Mouse (Mus musculus) thymus, adult 2 months (tissue): ENCODE measurements at regions not wholly inside any gene's neighbourhood (a gene's known extent, or its start where the extent isn't known, plus 50 kb on each side); places are given as distances from the start of the nearest gene placed in this dataset.

ENCODE experiments used
- DNase-seq: peaks from one replicate; pipeline ENCODE4 v3.0.0; 2021
- H3K27ac ChIP-seq: fragments of 200-500 bp; 2 replicates; pipeline ENCODE4 v1.5.1; 2012; ENCODE audit warnings: low read length, control low read depth; ENCODE audit not compliant: control insufficient read depth, insufficient read depth
- H3K27me3 ChIP-seq: fragments of 200-500 bp; 2 replicates; pipeline ENCODE4 v1.6.1; 2012; ENCODE audit warnings: mild to moderate bottlenecking, low read length, moderate library complexity, mixed read lengths; ENCODE audit not compliant: control insufficient read depth, insufficient read depth
- H3K36me3 ChIP-seq: fragments of 200-500 bp; 2 replicates; pipeline ENCODE4 v1.6.1; 2012; ENCODE audit warnings: mild to moderate bottlenecking, low read length, moderate library complexity; ENCODE audit not compliant: control insufficient read depth, insufficient read depth
- H3K4me1 ChIP-seq: fragments of 200-500 bp; replicated peaks from 2 replicates; pipeline ENCODE4 v1.6.1; 2012; ENCODE audit warnings: low read length; ENCODE audit not compliant: control insufficient read depth, insufficient read depth
- H3K4me3 ChIP-seq: fragments of 200-500 bp; 2 replicates; pipeline ENCODE4 v1.5.1; 2012; ENCODE audit warnings: mild to moderate bottlenecking, low read length, control low read depth, moderate library complexity; ENCODE audit not compliant: control insufficient read depth, insufficient read depth
- CTCF ChIP-seq: fragments of 200-500 bp; IDR thresholded peaks from 2 replicates; pipeline ENCODE4 v1.5.1; 2012; ENCODE audit warnings: mild to moderate bottlenecking, control low read depth, low read length, moderate library complexity, borderline replicate concordance; ENCODE audit not compliant: control insufficient read depth, poor library complexity, insufficient read depth; ENCODE audit errors: extremely low read depth
- POLR2A ChIP-seq: fragments of 200-500 bp; IDR thresholded peaks from 2 replicates; pipeline ENCODE4 v1.6.1; 2012; ENCODE audit warnings: mild to moderate bottlenecking, low read length, control low read depth, moderate library complexity; ENCODE audit not compliant: control insufficient read depth, poor library complexity, insufficient read depth; ENCODE audit errors: extremely low read depth
- WGBS: fragments of 180-500 bp; shearing (Covaris S2); methylation state at CpG from one replicate; pipeline ENCODE4 v1.1.7; 2018; 5-methylcytosine and 5-hydroxymethylcytosine counted together

GRCm38 (mm10) chr17:44436536-44437043 is 248.2 kb downstream of the Clic5 start:
- no peak for TF ChIP-seq CTCF
- no peak for DNase-seq
- Histone ChIP-seq H3K27me3 (no peaks in the 10 kb centered on the region), H3K36me3 (no peaks in the 10 kb centered on the region), H3K27ac (no peak overlapping the region), H3K4me3 (no peak overlapping the region), H3K4me1 (peaks cover 8% of the 10 kb centered on the region)
- 64% methylated on average over 9 of the region's 9 CpGs for WGBS

GRCm38 (mm10) chr17:44438526-44438925 is 250.1 kb downstream of the Clic5 start:
- DNase-seq = no peak
- H3K36me3 ChIP-seq = no peaks in the 10 kb centered on the region
- no peak overlapping the region for H3K27ac ChIP-seq
- H3K4me3 ChIP-seq = no peak overlapping the region
- H3K27me3 ChIP-seq = no peaks in the 10 kb centered on the region
- no peaks in the 10 kb centered on the region for H3K4me1 ChIP-seq
- TF ChIP-seq POLR2A = no peak
- no peak for TF ChIP-seq CTCF

DNA sequence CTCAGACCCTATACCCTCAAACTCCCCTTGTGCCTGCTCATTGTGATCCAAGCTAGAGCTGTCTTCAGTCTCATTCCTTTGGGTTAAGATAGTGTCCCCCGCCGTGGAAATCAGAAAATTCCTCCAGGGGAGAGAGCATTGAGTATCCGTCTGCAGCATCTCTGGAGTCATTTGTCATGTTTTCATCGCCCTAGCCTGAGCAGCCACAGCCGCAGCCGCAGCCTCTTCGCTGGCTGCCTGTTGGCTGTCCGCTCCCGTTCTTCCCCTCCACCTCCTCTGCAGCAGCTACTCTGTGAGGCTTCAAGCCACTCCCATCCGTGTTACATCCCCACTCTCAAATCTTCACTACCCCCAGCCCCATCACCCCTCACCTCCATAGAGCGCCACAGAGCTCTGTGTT is 255.1 kb downstream of the Clic5 start:
- no peaks in the 10 kb centered on the region for H3K27me3 ChIP-seq
- H3K36me3 ChIP-seq = no peaks in the 10 kb centered on the region
- no peak overlapping the region for H3K4me3 ChIP-seq
- no peaks in the 10 kb centered on the region for H3K4me1 ChIP-seq
- WGBS = 94% methylated on average over 11 of the region's 11 CpGs
- DNase-seq = no peak
- no peak overlapping the region for H3K27ac ChIP-seq
- TF ChIP-seq POLR2A (no peak), CTCF (no peak)

DNA sequence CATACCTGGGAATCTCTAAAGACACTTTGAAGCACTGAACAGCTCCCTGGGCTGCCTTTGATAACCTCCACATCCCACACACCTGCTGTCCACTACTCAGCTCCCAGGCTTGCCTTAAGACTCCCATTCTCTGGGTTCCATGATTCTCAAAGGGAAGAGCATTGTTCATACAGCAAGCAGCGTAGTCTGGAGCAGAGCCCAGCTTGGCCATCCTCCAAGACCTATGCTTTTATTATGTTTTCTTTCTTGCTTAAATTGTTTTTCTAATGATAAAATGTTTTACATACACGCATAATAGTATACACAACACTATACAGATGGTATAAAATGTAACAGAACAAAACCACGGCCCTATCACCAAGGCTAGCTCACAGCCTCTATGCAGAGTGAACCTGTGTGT is 257.0 kb downstream of the Clic5 start:
- 94% methylated on average over 3 of the region's 3 CpGs for WGBS
- no peaks in the 10 kb centered on the region for H3K36me3 ChIP-seq

More for the DNA sequence above, 257.0 kb downstream of the Clic5 start:
- Histone ChIP-seq H3K4me1 (no peaks in the 10 kb centered on the region), H3K27ac (no peak overlapping the region), H3K27me3 (no peaks in the 10 kb centered on the region), H3K4me3 (no peak overlapping the region)
- DNase-seq = no peak
- TF ChIP-seq CTCF (no peak), POLR2A (no peak)
